Mouse (Mus musculus) neural tube, embryonic 11.5 days (tissue): ENCODE results near the gene Pcyt1a. TPM values are rescaled to one million over a fixed set of nuclear protein-coding genes. Genes with fewer than 3 reads are reported as not detected.

Source experiments
- ATAC-seq: fragments of 200-750 bp; cut with Nextera tagmentation; 2 replicates; pipeline ENCODE4 v1.8.0; 2017; ENCODE audit warnings: moderate number of reproducible peaks, mild to moderate bottlenecking, moderate TSS enrichment, moderate library complexity; ENCODE audit not compliant: insufficient read depth, low FRiP score, low TSS enrichment
- DNase-seq: peaks from one replicate; pipeline ENCODE4 v3.0.0-alpha.2; 2015; ENCODE audit warnings: low spot score
- H3K27ac ChIP-seq: fragments of 300-500 bp; sonication (generic); 2 replicates; pipeline ENCODE4 v1.5.1; 2014; ENCODE audit warnings: low read depth, mild to moderate bottlenecking, low read length
- H3K27me3 ChIP-seq: fragments of 300-500 bp; sonication (generic); 2 replicates; pipeline ENCODE4 v1.6.1; 2014; ENCODE audit warnings: mild to moderate bottlenecking, low read length, mixed read lengths; ENCODE audit not compliant: control insufficient read depth, insufficient read depth
- H3K36me3 ChIP-seq: fragments of 300-500 bp; sonication (generic); 2 replicates; pipeline ENCODE4 v1.6.1; 2014; ENCODE audit warnings: mild to moderate bottlenecking, low read length, moderate library complexity, mixed read lengths; ENCODE audit not compliant: control insufficient read depth, insufficient read depth
- H3K4me1 ChIP-seq: fragments of 300-500 bp; sonication (generic); 2 replicates; pipeline ENCODE4 v1.6.1; 2014; ENCODE audit warnings: low read length, mixed read lengths; ENCODE audit not compliant: control insufficient read depth, insufficient read depth
- H3K4me2 ChIP-seq: fragments of 300-500 bp; sonication (generic); 2 replicates; pipeline ENCODE4 v1.6.1; 2014; ENCODE audit warnings: low read depth, mild to moderate bottlenecking, moderate library complexity
- H3K4me3 ChIP-seq: fragments of 300-500 bp; sonication (generic); 2 replicates; pipeline ENCODE4 v1.5.1; 2014; ENCODE audit warnings: low read depth, low read length
- H3K9ac ChIP-seq: fragments of 300-500 bp; sonication (generic); 2 replicates; pipeline ENCODE4 v1.6.1; 2014; ENCODE audit warnings: mild to moderate bottlenecking, low read length
- H3K9me3 ChIP-seq: fragments of 300-500 bp; sonication (generic); 2 replicates; pipeline ENCODE4 v1.6.1; 2016; ENCODE audit warnings: low read length; ENCODE audit not compliant: control insufficient read depth
- WGBS: fragments of 180-500 bp; shearing (Covaris S2); extraction: QIAGEN DNeasy Blood & Tissue Kit; methylation state at CpG from one replicate; pipeline ENCODE4 v1.1.7; 2014; 5-methylcytosine and 5-hydroxymethylcytosine counted together
- polyA plus RNA-seq: library from polyadenylated mRNA; unstranded; fragments of >200 nt; fragmentation: Nextera tagmentation; extraction: Ambion mirVana; gene quantifications from 2 replicates; pipeline ENCODE4 v1.2.1, GENCODE M21; 2014

Pcyt1a gene
- polyA plus RNA-seq, 1 experiment from 2014 or later: 48.0 TPM

- H3K27ac ChIP-seq: no peak overlapping the region
- peaks cover under 1% of the 10 kb centered on the region; the same call in 1 of the 2 replicates for H3K36me3 ChIP-seq
- H3K9ac ChIP-seq: no peak overlapping the region
- no peaks in the 10 kb centered on the region for H3K27me3 ChIP-seq
- no peak overlapping the region for H3K4me2 ChIP-seq
- no peaks in the 10 kb centered on the region for H3K4me1 ChIP-seq
- 75% methylated on average over 3 of the region's 3 CpGs for WGBS
- no peaks in the 10 kb centered on the region for H3K9me3 ChIP-seq
- no peak overlapping the region for H3K4me3 ChIP-seq
- DNase-seq (no peak), ATAC-seq (no peak)
Measured at GRCm38 (mm10) chr16:32398206-32398605, 32.5 kb upstream of the Pcyt1a start.

- Histone ChIP-seq H3K36me3 (no peaks in the 10 kb centered on the region), H3K4me3 (no peak within 1 kb of the TSS), H3K4me1 (no peaks in the 10 kb centered on the region), H3K27me3 (no peaks in the 10 kb centered on the region), H3K9ac (no peak within 1 kb of the TSS), H3K4me2 (no peak within 1 kb of the TSS), H3K27ac (no peak within 1 kb of the TSS), H3K9me3 (no peaks in the 10 kb centered on the region)
- no peak for ATAC-seq
- no peak for DNase-seq
- 78% methylated on average over 7 of the region's 7 CpGs for WGBS
Measured at GRCm38 (mm10) chr16:32400267-32400666, 30.5 kb upstream of the Pcyt1a start, which contains the start of gene Tm4sf19. Tm4sf19 (plus strand) TSS chr16:32400506.

GRCm38 (mm10) chr16:32401335-32401965 lies 29.3 kb upstream of the Pcyt1a start:
- ATAC-seq: no peak
- no peak overlapping the region for H3K9ac ChIP-seq
- no peak overlapping the region for H3K4me2 ChIP-seq
- no peak overlapping the region for H3K27ac ChIP-seq
- no peaks in the 10 kb centered on the region for H3K27me3 ChIP-seq
- no peaks in the 10 kb centered on the region for H3K36me3 ChIP-seq
- no peak overlapping the region for H3K4me3 ChIP-seq
- no peaks in the 10 kb centered on the region for H3K4me1 ChIP-seq
- no peak for DNase-seq
- no peaks in the 10 kb centered on the region for H3K9me3 ChIP-seq
- 82% methylated on average over 9 of the region's 9 CpGs for WGBS

GRCm38 (mm10) chr16:32402818-32403217 lies 27.9 kb upstream of the Pcyt1a start:
- no peaks in the 10 kb centered on the region for H3K36me3 ChIP-seq

GRCm38 (mm10) chr16:32405716-32406115 lies 25.0 kb upstream of the Pcyt1a start:
- DNase-seq: no peak
- WGBS: 91% methylated on average over 9 of the region's 9 CpGs
- Histone ChIP-seq H3K36me3 (no peaks in the 10 kb centered on the region), H3K9me3 (no peaks in the 10 kb centered on the region), H3K4me2 (no peak overlapping the region), H3K4me1 (no peaks in the 10 kb centered on the region), H3K9ac (no peak overlapping the region), H3K27me3 (no peaks in the 10 kb centered on the region), H3K27ac (no peak overlapping the region), H3K4me3 (no peak overlapping the region)
- ATAC-seq: no peak

More at GRCm38 (mm10) chr16:32402818-32403217, 27.9 kb upstream of the Pcyt1a start:
- no peak overlapping the region for H3K9ac ChIP-seq
- H3K9me3 ChIP-seq: no peaks in the 10 kb centered on the region
- no peak overlapping the region for H3K27ac ChIP-seq
- H3K4me1 ChIP-seq: no peaks in the 10 kb centered on the region
- no peak overlapping the region for H3K4me3 ChIP-seq
- no peaks in the 10 kb centered on the region for H3K27me3 ChIP-seq
- DNase-seq: no peak
- no peak overlapping the region for H3K4me2 ChIP-seq
- no peak for ATAC-seq
- 92% methylated on average over 3 of the region's 3 CpGs for WGBS

GRCm38 (mm10) chr16:32406671-32407070 lies 24.1 kb upstream of the Pcyt1a start:
- ATAC-seq (no peak), DNase-seq (no peak)
- 78% methylated on average over 6 of the region's 6 CpGs for WGBS

GRCm38 (mm10) chr16:32407730-32408129 lies 23.0 kb upstream of the Pcyt1a start:
- DNase-seq (no peak), ATAC-seq (no peak)
- Histone ChIP-seq H3K4me2 (no peak overlapping the region), H3K4me1 (no peaks in the 10 kb centered on the region), H3K36me3 (no peaks in the 10 kb centered on the region), H3K4me3 (no peak overlapping the region), H3K9ac (no peak overlapping the region), H3K27me3 (no peaks in the 10 kb centered on the region), H3K9me3 (no peaks in the 10 kb centered on the region), H3K27ac (no peak overlapping the region)
- 82% methylated on average over 10 of the region's 10 CpGs for WGBS

More at GRCm38 (mm10) chr16:32406671-32407070, 24.1 kb upstream of the Pcyt1a start:
- no peaks in the 10 kb centered on the region for H3K27me3 ChIP-seq
- H3K27ac ChIP-seq: no peak overlapping the region
- H3K4me2 ChIP-seq: no peak overlapping the region
- H3K36me3 ChIP-seq: no peaks in the 10 kb centered on the region
- no peaks in the 10 kb centered on the region for H3K4me1 ChIP-seq
- H3K9me3 ChIP-seq: no peaks in the 10 kb centered on the region
- H3K9ac ChIP-seq: no peak overlapping the region
- no peak overlapping the region for H3K4me3 ChIP-seq

- WGBS: 68% methylated on average over 1 of the region's 1 CpGs
- no peaks in the 10 kb centered on the region for H3K36me3 ChIP-seq
- H3K4me3 ChIP-seq: no peak overlapping the region
- H3K4me1 ChIP-seq: peaks cover 2% of the 10 kb centered on the region; the same call in 1 of the 2 replicates
- DNase-seq (no peak), ATAC-seq (no peak)
- H3K9me3 ChIP-seq: no peaks in the 10 kb centered on the region
- H3K27ac ChIP-seq: no peak overlapping the region
- H3K9ac ChIP-seq: no peak overlapping the region
- H3K4me2 ChIP-seq: no peak overlapping the region
- H3K27me3 ChIP-seq: no peaks in the 10 kb centered on the region
Measured at GRCm38 (mm10) chr16:32417457-32417856, 13.3 kb upstream of the Pcyt1a start.
